Mouse (Mus musculus): Measurements from ENCODE around the gene Cyba. TPM values are rescaled to one million over a fixed set of nuclear protein-coding genes. Genes with fewer than 3 reads are reported as not detected.

The Cyba gene
- polyA plus RNA-seq, 1 experiment from 2014 or later, result 349 TPM

DNA sequence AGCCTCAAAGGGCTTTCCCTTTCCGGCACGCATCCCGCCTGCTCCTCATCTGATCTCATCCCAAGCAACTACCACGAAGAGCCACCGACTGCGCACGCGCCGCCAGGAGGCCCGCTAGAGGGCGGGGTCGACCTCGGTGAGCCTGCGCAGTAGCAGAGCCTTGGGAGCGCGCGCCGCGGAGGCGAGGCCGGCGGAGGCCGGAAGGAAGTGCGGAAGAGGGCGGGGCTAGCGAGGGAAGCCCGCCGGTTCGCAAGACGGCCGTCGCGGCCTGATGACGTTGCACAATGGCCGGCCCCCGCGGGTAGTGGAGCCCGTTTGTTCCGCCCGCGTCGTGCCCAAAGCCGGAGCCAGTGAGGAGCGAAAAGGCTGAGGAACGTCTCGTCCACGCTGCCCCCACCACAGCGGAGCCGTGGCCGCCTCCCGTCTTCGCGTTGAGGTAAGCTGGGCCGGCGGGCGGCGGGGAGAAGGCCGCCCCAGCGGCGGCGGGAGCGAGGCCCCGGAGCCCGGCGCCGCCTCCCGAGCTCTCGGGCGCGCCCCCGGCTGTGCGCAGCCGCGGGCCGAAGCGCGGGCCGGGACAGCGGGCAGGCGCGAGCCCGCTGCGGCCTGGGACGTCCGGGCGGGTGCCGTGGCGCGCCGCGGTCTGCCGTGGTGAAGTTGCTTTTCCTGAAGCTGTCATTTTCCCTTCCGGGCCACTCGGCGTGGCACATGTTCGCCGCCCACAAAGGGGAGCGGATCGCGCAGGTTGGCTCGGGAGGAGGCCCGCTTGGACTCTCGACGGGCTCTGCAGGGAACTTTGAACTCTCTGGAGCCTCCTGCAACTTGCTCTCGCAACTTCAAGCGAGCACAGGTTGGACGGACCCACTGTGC, 56.1 kb downstream of the Cyba start, which contains the start of gene Zc3h18:
TSS of gene Zc3h18 (plus strand) at position 245 of the 867 bp plus-strand sequence.
- Histone ChIP-seq H3K36me3 (ENCODE audit: control insufficient read depth, insufficient read depth, low read length) (no peaks in the 10 kb centered on the region), H3K9me3 (ENCODE audit: control insufficient read depth, low read length) (no peaks in the 10 kb centered on the region), H3K4me3 (ENCODE audit: low read length) (peak within 1 kb of the TSS; percentile 83), H3K9ac (ENCODE audit: low read depth, low read length) (peak within 1 kb of the TSS; percentile 93), H3K4me1 (ENCODE audit: control insufficient read depth, insufficient read depth, low read length) (peaks cover 14% of the 10 kb centered on the region), H3K27me3 (replicated peaks; ENCODE audit: control insufficient read depth, insufficient read depth, low read length) (no peaks in the 10 kb centered on the region), H3K27ac (ENCODE audit: low read length) (peak within 1 kb of the TSS; percentile 97), H3K4me2 (ENCODE audit: low read depth, low read length) (peak within 1 kb of the TSS; percentile 76)
- under 1% methylated on average over 104 of the region's 107 CpGs for WGBS
- peak; percentile 93 for ATAC-seq

DNA sequence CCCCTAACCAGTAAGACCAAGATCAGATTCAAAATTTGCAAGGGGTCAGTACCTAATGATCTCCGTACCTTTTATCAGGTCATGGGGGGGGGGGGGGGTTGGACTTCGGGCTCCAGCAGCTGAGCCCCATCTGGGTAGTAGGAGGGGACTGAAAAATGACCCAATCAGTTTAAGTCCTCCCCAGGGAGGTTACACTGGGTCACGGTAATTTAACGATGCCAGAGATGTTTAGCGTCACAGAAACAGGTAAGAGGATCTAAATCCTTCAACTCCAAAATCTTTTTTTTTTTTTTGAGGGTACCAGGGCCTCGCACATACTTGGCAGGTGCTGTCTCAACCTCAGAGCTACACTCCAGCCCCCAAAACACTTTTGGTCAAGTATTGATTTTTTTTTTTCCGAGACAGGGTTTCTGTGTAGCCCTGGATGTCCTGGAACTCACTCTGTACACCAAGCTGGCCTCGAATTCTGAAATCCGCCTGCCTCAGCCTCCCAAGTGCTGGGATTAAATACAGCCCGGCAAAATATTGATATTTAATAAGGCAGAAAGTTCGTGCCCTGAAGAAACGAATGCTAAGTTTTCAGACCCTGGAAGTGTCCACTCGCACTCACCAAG, 56.9 kb downstream of the Cyba start:
- Histone ChIP-seq H3K4me1 (ENCODE audit: control insufficient read depth, insufficient read depth, low read length) (peaks cover 14% of the 10 kb centered on the region), H3K9me3 (ENCODE audit: control insufficient read depth, low read length) (no peaks in the 10 kb centered on the region), H3K4me2 (ENCODE audit: low read depth, low read length) (peak overlapping the region; percentile 61), H3K9ac (ENCODE audit: low read depth, low read length) (peak overlapping the region; percentile 42), H3K4me3 (ENCODE audit: low read length) (peak overlapping the region; percentile 83), H3K36me3 (ENCODE audit: control insufficient read depth, insufficient read depth, low read length) (no peaks in the 10 kb centered on the region), H3K27me3 (replicated peaks; ENCODE audit: control insufficient read depth, insufficient read depth, low read length) (no peaks in the 10 kb centered on the region), H3K27ac (ENCODE audit: low read length) (no peak overlapping the region)
- ATAC-seq, result no peak; the same call in 1 of the 2 replicates
- 24% methylated on average over 13 of the region's 13 CpGs for WGBS

DNA sequence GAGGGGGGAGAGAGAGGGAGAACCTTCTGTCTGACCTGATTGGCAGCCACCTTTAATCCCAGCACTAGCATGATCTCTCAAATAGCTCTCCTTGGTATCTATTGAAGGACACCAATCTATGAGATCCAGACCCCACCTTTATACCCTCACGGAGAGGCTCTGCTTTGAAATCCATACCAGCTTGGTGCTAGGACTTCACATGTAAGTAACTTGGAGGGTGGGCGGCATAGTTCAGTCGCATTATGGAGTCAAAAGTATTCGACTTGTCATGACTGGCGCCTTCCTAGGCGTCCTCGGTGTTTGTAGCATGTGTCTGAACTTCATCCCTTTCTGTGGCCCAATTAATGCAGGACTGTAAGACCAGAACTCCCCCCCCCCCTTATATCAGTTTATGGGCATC, 57.4 kb downstream of the Cyba start:
- no peak overlapping the region for H3K4me3 ChIP-seq (ENCODE audit: low read length)
- ATAC-seq, result no peak
- 0 out of 2 replicates have a peak overlapping the region, but pooled peaks have one; percentile 61 for H3K4me2 ChIP-seq (ENCODE audit: low read depth, low read length)
- H3K4me1 ChIP-seq (ENCODE audit: control insufficient read depth, insufficient read depth, low read length), result peaks cover 14% of the 10 kb centered on the region
- 94% methylated on average over 7 of the region's 7 CpGs for WGBS
- no peak overlapping the region for H3K9ac ChIP-seq (ENCODE audit: low read depth, low read length)
- H3K36me3 ChIP-seq (ENCODE audit: control insufficient read depth, insufficient read depth, low read length), result no peaks in the 10 kb centered on the region
- no peak overlapping the region for H3K27ac ChIP-seq (ENCODE audit: low read length)
- H3K27me3 ChIP-seq (replicated peaks; ENCODE audit: control insufficient read depth, insufficient read depth, low read length), result no peaks in the 10 kb centered on the region
- no peaks in the 10 kb centered on the region for H3K9me3 ChIP-seq (ENCODE audit: control insufficient read depth, low read length)

Small RNA genes lying within 50 kb of the gene (microRNA-seq; reads per million reads assigned to microRNA genes)
- gene Gm24366, result not detected

Other genes starting within 250 kb of the Cyba start
- gene Zfpm1, start 150.8 kb downstream of the Cyba start, polyA plus RNA-seq (2015; fragmentation: Nextera tagmentation; extraction: Ambion mirVana), result 2.6 and 2.7 TPM in 2 replicates
- gene Trhr2, start 72.2 kb downstream of the Cyba start, polyA plus RNA-seq (2015; fragmentation: Nextera tagmentation; extraction: Ambion mirVana), result not detected in 2 replicates
- 40.5 and 43.1 TPM in 2 replicates for gene Zc3h18, start 56.3 kb downstream of the Cyba start, polyA plus RNA-seq (2015; fragmentation: Nextera tagmentation; extraction: Ambion mirVana)
- gene Il17c, start 10.9 kb downstream of the Cyba start, polyA plus RNA-seq (2015; fragmentation: Nextera tagmentation; extraction: Ambion mirVana), result not detected in 2 replicates
- 80.4 and 81.7 TPM in 2 replicates for gene Mvd, start 10.5 kb upstream of the Cyba start, polyA plus RNA-seq (2015; fragmentation: Nextera tagmentation; extraction: Ambion mirVana)
- 0.73 and 0.83 TPM in 2 replicates for gene Snai3, start 27.8 kb upstream of the Cyba start, polyA plus RNA-seq (2015; fragmentation: Nextera tagmentation; extraction: Ambion mirVana)
- 29.2 and 30.4 TPM in 2 replicates for gene Rnf166, start 43.1 kb upstream of the Cyba start, polyA plus RNA-seq (2015; fragmentation: Nextera tagmentation; extraction: Ambion mirVana)
- 37.9 and 43.6 TPM in 2 replicates for gene Ctu2, start 43.2 kb upstream of the Cyba start, polyA plus RNA-seq (2015; fragmentation: Nextera tagmentation; extraction: Ambion mirVana)
- gene Piezo1, start 118.4 kb upstream of the Cyba start, polyA plus RNA-seq (2015; fragmentation: Nextera tagmentation; extraction: Ambion mirVana), result 9.8 and 11.3 TPM in 2 replicates
- 36.2 and 40.0 TPM in 2 replicates for gene Cdt1, start 135.1 kb upstream of the Cyba start, polyA plus RNA-seq (2015; fragmentation: Nextera tagmentation; extraction: Ambion mirVana)
- gene Aprt, start 144.0 kb upstream of the Cyba start, polyA plus RNA-seq (2015; fragmentation: Nextera tagmentation; extraction: Ambion mirVana), result 736 and 778 TPM in 2 replicates
- gene Galns, start 178.5 kb upstream of the Cyba start, polyA plus RNA-seq (2015; fragmentation: Nextera tagmentation; extraction: Ambion mirVana), result 22.4 and 27.4 TPM in 2 replicates
- 76.7 and 86.4 TPM in 2 replicates for gene Trappc2l, start 178.7 kb upstream of the Cyba start, polyA plus RNA-seq (2015; fragmentation: Nextera tagmentation; extraction: Ambion mirVana)
- gene Pabpn1l, start 189.8 kb upstream of the Cyba start, polyA plus RNA-seq (2015; fragmentation: Nextera tagmentation; extraction: Ambion mirVana), result 0.23 TPM in 1 of 2 replicates, not detected in the other